Comparison of ENCODE assay signal across 8 mouse cellular contexts in genomic region chr7:25181814-25182213, GRCm38 (mm10). TPM values are rescaled to one million over a fixed set of nuclear protein-coding genes. Genes with fewer than 3 reads are reported as not detected.
DNase-seq lines count a peak whose midpoint lies in the region; ATAC-seq and TF ChIP-seq lines count a peak whose summit lies in the region.
"Had no signal": no experiment of that assay in that cellular context is flagged by ENCODE, and none has a peak within 500 bp of the region (broad histone marks: within the 10 kb centered on the region; RNA-seq: fewer than 3 reads in every experiment).

No protein-coding gene starts in this region.

- no peaks in the 10 kb centered on the region for H3K36me3 ChIP-seq in thymus, adult 2 months (ENCODE audit: control insufficient read depth, insufficient read depth, low read length)
- no peaks in the 10 kb centered on the region for H3K36me3 ChIP-seq in forebrain, embryonic 11.5 days (ENCODE audit: control insufficient read depth, insufficient read depth, low read length)
- no peaks in the 10 kb centered on the region for H3K36me3 ChIP-seq in liver, embryonic 13.5 days
- H3K36me3 ChIP-seq in kidney, adult 2 months (ENCODE audit: control insufficient read depth, insufficient read depth, low read length): no peaks in the 10 kb centered on the region

- peak; percentile 14 for DNase-seq in thymus, postnatal 14 days
- DNase-seq in thymus, adult 2 months: no peak
- no peak for DNase-seq in forebrain, embryonic 11.5 days (ENCODE audit: low spot score)
- DNase-seq in liver, embryonic 13.5 days: no peak
- no peak for DNase-seq in urinary bladder, postnatal 36 days (ENCODE audit: low spot score in 2 of 2)
- no peak for DNase-seq in adrenal gland, postnatal 14 days
- DNase-seq in kidney, adult 2 months: no peak

- peaks cover 27% of the 10 kb centered on the region for H3K4me1 ChIP-seq in thymus, adult 2 months (replicated peaks; ENCODE audit: control insufficient read depth, insufficient read depth, low read length)
- H3K4me1 ChIP-seq in forebrain, embryonic 11.5 days (replicated peaks; ENCODE audit: control insufficient read depth, insufficient read depth, low read length): no peaks in the 10 kb centered on the region; the same call in 1 of the 2 replicates
- H3K4me1 ChIP-seq in liver, embryonic 13.5 days (replicated peaks): peaks cover 42% of the 10 kb centered on the region
- H3K4me1 ChIP-seq in kidney, adult 2 months (ENCODE audit: control insufficient read depth, insufficient read depth, low read length): no peaks in the 10 kb centered on the region

- TF ChIP-seq POLR2A in thymus, adult 2 months (IDR thresholded peaks at IDR 0.05; ENCODE audit: control insufficient read depth, extremely low read depth, insufficient read depth, low read length, poor library complexity): no peak
- no peak for TF ChIP-seq POLR2A in kidney, adult 2 months (IDR thresholded peaks at IDR 0.05; ENCODE audit: low read depth, low read length)

- peak overlapping the region; percentile 26 for H3K4me2 ChIP-seq in forebrain, embryonic 11.5 days (ENCODE audit: low read depth, low read length, severe bottlenecking)
- H3K4me2 ChIP-seq in liver, embryonic 13.5 days: peak overlapping the region; percentile 46
- H3K4me2 ChIP-seq: lung, embryonic 14.5 days had no signal

- no peak for ATAC-seq in forebrain, embryonic 11.5 days (replicated peaks; ENCODE audit: low FRiP score)
- no peak for ATAC-seq in liver, embryonic 13.5 days (ENCODE audit: low read depth)

- no peak for TF ChIP-seq CTCF in thymus, adult 2 months (IDR thresholded peaks at IDR 0.05; ENCODE audit: borderline replicate concordance, control insufficient read depth, extremely low read depth, insufficient read depth, low read length, poor library complexity)
- no peak for TF ChIP-seq CTCF in kidney, adult 2 months (conservative IDR thresholded peaks at IDR 0.05; ENCODE audit: insufficient read depth, insufficient read length, low read depth, low read length)

- H3K9ac ChIP-seq in forebrain, embryonic 11.5 days (ENCODE audit: low read length): no peak overlapping the region
- no peak overlapping the region; the same call in 1 of the 2 replicates for H3K9ac ChIP-seq in liver, embryonic 13.5 days
- H3K9ac ChIP-seq: lung, embryonic 14.5 days had no signal

- WGBS in thymus, adult 2 months: 9% methylated on average over 21 of the region's 21 CpGs
- 4% methylated on average over 21 of the region's 21 CpGs for WGBS in forebrain, embryonic 11.5 days
- 18% methylated on average over 21 of the region's 21 CpGs for WGBS in liver, embryonic 13.5 days (ENCODE audit: insufficient replicate concordance)
- WGBS in kidney, adult 2 months: 6% methylated on average over 21 of the region's 21 CpGs

- no peak overlapping the region for H3K27ac ChIP-seq in thymus, adult 2 months (ENCODE audit: control insufficient read depth, insufficient read depth, low read length)
- no peak overlapping the region for H3K27ac ChIP-seq in forebrain, embryonic 11.5 days (ENCODE audit: low read depth, low read length)
- no peak overlapping the region for H3K27ac ChIP-seq in liver, embryonic 13.5 days
- H3K27ac ChIP-seq in kidney, adult 2 months (ENCODE audit: insufficient read depth, low read depth, low read length): no peak overlapping the region

- H3K4me3 ChIP-seq in thymus, adult 2 months (ENCODE audit: control insufficient read depth, insufficient read depth, low read length): no peak overlapping the region
- H3K4me3 ChIP-seq in forebrain, embryonic 11.5 days (ENCODE audit: low read depth, low read length): peak overlapping the region; percentile 5; the same call in 1 of the 2 replicates
- H3K4me3 ChIP-seq in liver, embryonic 13.5 days (replicated peaks): peak overlapping the region; percentile 18
- no peak overlapping the region for H3K4me3 ChIP-seq in kidney, adult 2 months (ENCODE audit: insufficient read depth, low read depth, low read length)

- no peaks in the 10 kb centered on the region for H3K9me3 ChIP-seq in forebrain, embryonic 11.5 days (ENCODE audit: control insufficient read depth, low read length)
- no peaks in the 10 kb centered on the region for H3K9me3 ChIP-seq in liver, embryonic 13.5 days (replicated peaks)

- peaks cover 9% of the 10 kb centered on the region for H3K27me3 ChIP-seq in thymus, adult 2 months (ENCODE audit: control insufficient read depth, insufficient read depth, low read length)
- H3K27me3 ChIP-seq in forebrain, embryonic 11.5 days (ENCODE audit: control insufficient read depth, insufficient read depth, low read length): peaks cover 39% of the 10 kb centered on the region
- H3K27me3 ChIP-seq in liver, embryonic 13.5 days: peaks cover 78% of the 10 kb centered on the region
- peaks cover 3% of the 10 kb centered on the region; the same call in 1 of the 2 replicates for H3K27me3 ChIP-seq in kidney, adult 2 months (replicated peaks; ENCODE audit: control insufficient read depth, insufficient read depth, low read length)

RNA-seq across cellular contexts. Expression of gene Pou2f2, which starts 2.3 kb away (rescaled TPM):
- polyA plus RNA-seq in thymus, adult 2 months (2012; rRNA removed): 5.6 and 5.7 TPM in 2 replicates
- polyA plus RNA-seq in forebrain, embryonic 11.5 days (2014; fragmentation: Nextera tagmentation; extraction: Ambion mirVana): 16.8 and 19.9 TPM in 2 replicates
- 1.5 and 1.6 TPM in 2 replicates for polyA plus RNA-seq in liver, embryonic 13.5 days (2015; fragmentation: Nextera tagmentation; extraction: Ambion mirVana)
- 0.96 and 5.1 TPM in 2 replicates for total RNA-seq in adrenal gland, postnatal 14 days (2021)
- 1.1 and 2.6 TPM in 2 replicates for polyA plus RNA-seq in kidney, adult 2 months (2012; rRNA removed)

RNA-seq across cellular contexts. Expression of gene Dedd2, which starts 38.6 kb away (rescaled TPM):
- polyA plus RNA-seq in thymus, adult 2 months (2012; rRNA removed): 93.6 and 102 TPM in 2 replicates
- 11.2 TPM in 2 replicates for polyA plus RNA-seq in forebrain, embryonic 11.5 days (2014; fragmentation: Nextera tagmentation; extraction: Ambion mirVana)
- 27.0 and 27.6 TPM in 2 replicates for polyA plus RNA-seq in liver, embryonic 13.5 days (2015; fragmentation: Nextera tagmentation; extraction: Ambion mirVana)
- 17.4 and 17.9 TPM in 2 replicates for total RNA-seq in adrenal gland, postnatal 14 days (2021)
- polyA plus RNA-seq in kidney, adult 2 months (2012; rRNA removed): 34.8 and 43.7 TPM in 2 replicates

RNA-seq across cellular contexts. Expression of gene Zfp526, which starts 39.4 kb away (rescaled TPM):
- polyA plus RNA-seq in thymus, adult 2 months (2012; rRNA removed): 38.2 and 46.5 TPM in 2 replicates
- 3.5 and 3.8 TPM in 2 replicates for polyA plus RNA-seq in forebrain, embryonic 11.5 days (2014; fragmentation: Nextera tagmentation; extraction: Ambion mirVana)
- polyA plus RNA-seq in liver, embryonic 13.5 days (2015; fragmentation: Nextera tagmentation; extraction: Ambion mirVana): 2.0 and 2.1 TPM in 2 replicates
- 9.0 and 11.6 TPM in 2 replicates for total RNA-seq in adrenal gland, postnatal 14 days (2021)
- polyA plus RNA-seq in kidney, adult 2 months (2012; rRNA removed): 8.9 and 10.8 TPM in 2 replicates

RNA-seq across cellular contexts. Expression of gene Gsk3a, which starts 55.8 kb away (rescaled TPM):
- polyA plus RNA-seq in thymus, adult 2 months (2012; rRNA removed): 332 and 343 TPM in 2 replicates
- polyA plus RNA-seq in forebrain, embryonic 11.5 days (2014; fragmentation: Nextera tagmentation; extraction: Ambion mirVana): 14.0 and 16.6 TPM in 2 replicates
- polyA plus RNA-seq in liver, embryonic 13.5 days (2015; fragmentation: Nextera tagmentation; extraction: Ambion mirVana): 6.2 and 6.3 TPM in 2 replicates
- total RNA-seq in adrenal gland, postnatal 14 days (2021): 96.8 and 104 TPM in 2 replicates
- 127 and 128 TPM in 2 replicates for polyA plus RNA-seq in kidney, adult 2 months (2012; rRNA removed)

Comparison
In these comparisons a context has a peak if more than half of its experiments do, and no peak if none do; other contexts are left out.
1. H3K4me3 ChIP-seq: peak in forebrain, embryonic 11.5 days (single experiment) and liver, embryonic 13.5 days (single experiment); none in thymus, adult 2 months (single experiment) and kidney, adult 2 months (single experiment).